In the genomic region with DNA sequence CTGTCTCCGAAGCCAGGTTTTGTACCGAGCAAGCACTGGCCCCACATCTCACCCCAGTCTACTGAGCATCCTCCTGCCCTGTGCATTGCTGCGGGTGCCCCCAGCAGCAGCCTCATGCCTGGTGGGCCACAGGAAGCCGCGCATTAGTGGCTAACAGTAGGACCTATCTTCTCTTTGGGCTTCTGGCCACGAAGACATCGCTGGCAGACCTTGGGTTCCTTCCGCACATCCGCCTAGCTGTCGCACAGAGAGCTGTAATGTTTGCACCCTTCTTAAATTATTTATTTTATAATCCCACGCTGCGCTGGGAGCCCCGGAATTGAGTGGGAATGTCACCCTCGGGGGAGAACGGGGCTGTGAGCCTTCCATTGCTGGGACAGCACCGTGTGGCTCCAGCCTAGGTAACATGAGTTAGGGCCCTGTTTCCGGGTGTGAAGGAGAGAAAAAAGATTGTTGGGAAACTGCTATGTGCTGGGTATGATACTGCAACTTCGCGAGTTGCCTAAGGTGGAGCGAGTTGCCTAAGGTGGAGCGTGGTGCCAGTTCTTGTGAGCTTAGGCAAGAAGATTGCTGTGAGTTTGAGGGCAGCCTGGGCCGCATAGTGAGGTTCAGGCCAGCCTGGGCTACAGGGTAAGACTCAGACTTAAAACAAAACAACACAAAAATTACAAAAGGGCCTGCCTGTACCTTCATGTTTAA, we compare ENCODE assay signal across 8 mouse cellular contexts. TPM values are rescaled to one million over a fixed set of nuclear protein-coding genes. Genes with fewer than 3 reads are reported as not detected.
A peak's percentile ranks its signal among the peaks of the same experiment; 100 is the strongest.
DNase-seq lines count a peak whose midpoint lies in the region; ATAC-seq and TF ChIP-seq lines count a peak whose summit lies in the region.

No protein-coding gene starts in this region.

- no peak for DNase-seq in kidney, adult 2 months
- no peak for DNase-seq in kidney, postnatal 36 days
- DNase-seq in CH12.LX (ENCODE audit: extremely low read depth): no peak

- peak overlapping the region; percentile 52 for H3K4me2 ChIP-seq in CH12.LX (ENCODE audit: insufficient read depth, low read depth, poor library complexity, severe bottlenecking)
- peak overlapping the region; percentile 85 for H3K4me2 ChIP-seq in embryonic facial prominence, embryonic 15.5 days (replicated peaks)
- H3K4me2 ChIP-seq in intestine, embryonic 16.5 days (ENCODE audit: low read depth, low read length): peak overlapping the region; percentile 80
- H3K4me2 ChIP-seq in midbrain, embryonic 15.5 days: peak overlapping the region; percentile 78

- no peak for TF ChIP-seq EP300 in CH12.LX (IDR thresholded peaks at IDR 0.05; ENCODE audit: low read length)

- dilution Hi-C loops in CH12.LX (cut with MboI; ENCODE audit: extremely low pct_ligation_motif_present, extremely low pct_unique_long_range_greater_than_20kb, low sequenced_read_pairs): no loop called here

- peak overlapping the region; percentile 51 for H3K4me3 ChIP-seq in kidney, adult 2 months (ENCODE audit: insufficient read depth, low read depth, low read length)
- H3K4me3 ChIP-seq in CH12.LX (replicated peaks in 1 of 3; ENCODE audit: low read depth in 2 of 3, low read length in 2 of 3, poor library complexity in 1 of 3): peak overlapping the region; percentile 59 to 91 (median 78)
- H3K4me3 ChIP-seq in embryonic facial prominence, embryonic 15.5 days (replicated peaks): peak overlapping the region; percentile 72
- peak overlapping the region; percentile 61 for H3K4me3 ChIP-seq in intestine, embryonic 16.5 days (ENCODE audit: low read length)
- peak overlapping the region; percentile 52 for H3K4me3 ChIP-seq in midbrain, embryonic 15.5 days

- no peaks in the 10 kb centered on the region for H3K9me3 ChIP-seq in CH12.LX (replicated peaks; ENCODE audit: low read length)
- no peaks in the 10 kb centered on the region for H3K9me3 ChIP-seq in embryonic facial prominence, embryonic 15.5 days (replicated peaks)
- H3K9me3 ChIP-seq in intestine, embryonic 16.5 days (ENCODE audit: control insufficient read depth, low read length): no peaks in the 10 kb centered on the region
- H3K9me3 ChIP-seq in midbrain, embryonic 15.5 days: no peaks in the 10 kb centered on the region

- WGBS in kidney, adult 2 months: 37% methylated on average over 22 of the region's 22 CpGs
- 22% methylated on average over 22 of the region's 22 CpGs for WGBS in embryonic facial prominence, embryonic 15.5 days
- 26% methylated on average over 22 of the region's 22 CpGs for WGBS in intestine, embryonic 16.5 days
- WGBS in midbrain, embryonic 15.5 days: 41% methylated on average over 22 of the region's 22 CpGs

- H3K36me3 ChIP-seq in kidney, adult 2 months (ENCODE audit: control insufficient read depth, insufficient read depth, low read length): no peaks in the 10 kb centered on the region
- peaks cover 2 to 18% of the 10 kb centered on the region in 2 experiments for H3K36me3 ChIP-seq in CH12.LX (replicated peaks in 1 of 2; ENCODE audit: control insufficient read depth in 1 of 2, insufficient read depth in 1 of 2, low read length in 1 of 2)
- no peaks in the 10 kb centered on the region for H3K36me3 ChIP-seq in embryonic facial prominence, embryonic 15.5 days
- H3K36me3 ChIP-seq in intestine, embryonic 16.5 days (ENCODE audit: control insufficient read depth, insufficient read depth, low read length): no peaks in the 10 kb centered on the region
- H3K36me3 ChIP-seq in midbrain, embryonic 15.5 days (replicated peaks): no peaks in the 10 kb centered on the region

- H3K4me1 ChIP-seq in kidney, adult 2 months (ENCODE audit: control insufficient read depth, insufficient read depth, low read length): peaks cover 3% of the 10 kb centered on the region; the same call in 1 of the 2 replicates
- H3K4me1 ChIP-seq in CH12.LX (ENCODE audit: control insufficient read depth in 1 of 2, insufficient read depth in 2 of 2): peaks cover 50 to 73% of the 10 kb centered on the region in 2 experiments
- H3K4me1 ChIP-seq in embryonic facial prominence, embryonic 15.5 days: peaks cover 74% of the 10 kb centered on the region
- peaks cover 51% of the 10 kb centered on the region for H3K4me1 ChIP-seq in intestine, embryonic 16.5 days (ENCODE audit: control insufficient read depth, insufficient read depth, low read length)
- peaks cover 57% of the 10 kb centered on the region for H3K4me1 ChIP-seq in midbrain, embryonic 15.5 days

- TF ChIP-seq POLR2A in kidney, adult 2 months (IDR thresholded peaks at IDR 0.05; ENCODE audit: low read depth, low read length): no peak
- TF ChIP-seq POLR2A in CH12.LX (IDR thresholded peaks at IDR 0.05; ENCODE audit: low read depth, low read length): no peak

- in situ Hi-C loops in CH12.LX (cut with MboI; ENCODE audit: low pct_ligation_motif_present, low pct_unique_long_range_greater_than_20kb, low sequenced_read_pairs): no loop called here

- H3K9ac ChIP-seq in CH12.LX (ENCODE audit: insufficient read depth, low read depth): peak overlapping the region; percentile 59
- H3K9ac ChIP-seq in embryonic facial prominence, embryonic 15.5 days: peak overlapping the region; percentile 61
- peak overlapping the region; percentile 75 for H3K9ac ChIP-seq in intestine, embryonic 16.5 days (ENCODE audit: low read depth, low read length)
- H3K9ac ChIP-seq in midbrain, embryonic 15.5 days: peak overlapping the region; percentile 60

- no peak for ATAC-seq in embryonic facial prominence, embryonic 15.5 days (ENCODE audit: insufficient number of reproducible peaks, low FRiP score, low TSS enrichment, low read depth)
- ATAC-seq in intestine, embryonic 16.5 days: no peak
- ATAC-seq in midbrain, embryonic 15.5 days (replicated peaks): peak; percentile 32; the same call in 1 of the 2 replicates
- no peak for ATAC-seq in megakaryocyte-erythroid progenitor cell, adult 5-6 weeks (replicated peaks; ENCODE audit: low FRiP score, low TSS enrichment, poor library complexity, severe bottlenecking)
- no peak for ATAC-seq in erythroid progenitor cell, adult 5-6 weeks (replicated peaks; ENCODE audit: low FRiP score, poor library complexity, severe bottlenecking)

- TF ChIP-seq CTCF in kidney, adult 2 months (conservative IDR thresholded peaks at IDR 0.05; ENCODE audit: insufficient read depth, insufficient read length, low read depth, low read length): no peak
- no peak for TF ChIP-seq CTCF in CH12.LX (conservative IDR thresholded peaks at IDR 0.05 in 1 of 2, IDR thresholded peaks at IDR 0.05 in 1 of 2; ENCODE audit: low read depth in 2 of 2, low read length in 2 of 2)

- TF ChIP-seq RAD21 in CH12.LX (IDR thresholded peaks at IDR 0.05; ENCODE audit: low read depth, low read length): no peak

- peaks cover 13% of the 10 kb centered on the region; the same call in 1 of the 2 replicates for H3K79me2 ChIP-seq in CH12.LX (replicated peaks; ENCODE audit: control insufficient read depth, extremely low read depth, insufficient read depth, poor library complexity, severe bottlenecking)

- no peak overlapping the region for H3K27ac ChIP-seq in kidney, adult 2 months (ENCODE audit: insufficient read depth, low read depth, low read length)
- H3K27ac ChIP-seq in CH12.LX (ENCODE audit: insufficient read depth, low read depth): peak overlapping the region; percentile 36; the same call in 1 of the 2 replicates
- H3K27ac ChIP-seq in embryonic facial prominence, embryonic 15.5 days (replicated peaks): peak overlapping the region; percentile 83
- peak overlapping the region; percentile 53 for H3K27ac ChIP-seq in intestine, embryonic 16.5 days (ENCODE audit: low read length)
- H3K27ac ChIP-seq in midbrain, embryonic 15.5 days: peak overlapping the region; percentile 71

- no peaks in the 10 kb centered on the region for H3K27me3 ChIP-seq in kidney, adult 2 months (replicated peaks; ENCODE audit: control insufficient read depth, insufficient read depth, low read length)
- peaks cover 2% of the 10 kb centered on the region for H3K27me3 ChIP-seq in CH12.LX (replicated peaks)
- no peaks in the 10 kb centered on the region for H3K27me3 ChIP-seq in embryonic facial prominence, embryonic 15.5 days
- H3K27me3 ChIP-seq in intestine, embryonic 16.5 days (replicated peaks; ENCODE audit: control insufficient read depth, insufficient read depth, low read length): no peaks in the 10 kb centered on the region
- H3K27me3 ChIP-seq in midbrain, embryonic 15.5 days (replicated peaks): peaks cover 6% of the 10 kb centered on the region; the same call in 1 of the 2 replicates

TF ChIP-seq in CH12.LX, 34 proteins besides CTCF, POLR2A, EP300 and RAD21 (continues in another document):
- TF ChIP-seq JUND (conservative IDR thresholded peaks at IDR 0.05; ENCODE audit: low read depth, low read length): no peak
- TF ChIP-seq PAX5 (IDR thresholded peaks at IDR 0.05; ENCODE audit: low read length): no peak
- TF ChIP-seq ZC3H11A (IDR thresholded peaks at IDR 0.05; ENCODE audit: low read depth, low read length): no peak

RNA-seq across cellular contexts. Expression of gene Chst12, which starts 0.9 kb away (rescaled TPM):
- polyA plus RNA-seq in kidney, adult 2 months (2012; rRNA removed): 6.7 and 8.3 TPM in 2 replicates
- total RNA-seq in CH12.LX (2012; rRNA removed): 7.6 and 7.8 TPM in 2 replicates
- 2.3 and 3.1 TPM in 2 replicates for total RNA-seq in CH12.LX (2014; rRNA removed)
- 17.0 and 18.1 TPM in 2 replicates for polyA plus RNA-seq in CH12.LX (2012; ENCODE audit: insufficient read length, low read depth)
- 28.9 and 30.6 TPM in 2 replicates for polyA plus RNA-seq in embryonic facial prominence, embryonic 15.5 days (2015; fragmentation: Nextera tagmentation; extraction: Ambion mirVana)
- 19.9 and 21.0 TPM in 2 replicates for polyA plus RNA-seq in intestine, embryonic 16.5 days (2015; fragmentation: Nextera tagmentation; extraction: Ambion mirVana)
- 24.7 and 25.1 TPM in 2 replicates for polyA plus RNA-seq in midbrain, embryonic 15.5 days (2015; fragmentation: Nextera tagmentation; extraction: Ambion mirVana)
- total RNA-seq in megakaryocyte-erythroid progenitor cell, adult 5-6 weeks (2014; fragmentation: Nextera tagmentation): 16.6 and 17.2 TPM in 2 replicates
- total RNA-seq in megakaryocyte-erythroid progenitor cell, adult 5-6 weeks (2017): 3.6 and 3.9 TPM in 2 replicates
- 9.2 and 12.3 TPM in 2 replicates for total RNA-seq in erythroid progenitor cell, adult 5-6 weeks (2015; ENCODE audit: low replicate concordance)
- 11.4 and 11.7 TPM in 2 replicates for total RNA-seq in erythroid progenitor cell, adult 5-6 weeks (2017; ENCODE audit: low replicate concordance)

RNA-seq across cellular contexts. Expression of gene Grifin, which starts 58.6 kb away (rescaled TPM):
- not detected in 2 replicates for polyA plus RNA-seq in kidney, adult 2 months (2012; rRNA removed)
- total RNA-seq in CH12.LX (2012; rRNA removed): not detected in 2 replicates
- not detected in 2 replicates for total RNA-seq in CH12.LX (2014; rRNA removed)
- not detected in 2 replicates for polyA plus RNA-seq in CH12.LX (2012; ENCODE audit: insufficient read length, low read depth)
- polyA plus RNA-seq in embryonic facial prominence, embryonic 15.5 days (2015; fragmentation: Nextera tagmentation; extraction: Ambion mirVana): not detected in 2 replicates
- 0.70 and 0.80 TPM in 2 replicates for polyA plus RNA-seq in intestine, embryonic 16.5 days (2015; fragmentation: Nextera tagmentation; extraction: Ambion mirVana)
- polyA plus RNA-seq in midbrain, embryonic 15.5 days (2015; fragmentation: Nextera tagmentation; extraction: Ambion mirVana): 0.41 TPM in 1 of 2 replicates, not detected in the other
- not detected in 2 replicates for total RNA-seq in megakaryocyte-erythroid progenitor cell, adult 5-6 weeks (2014; fragmentation: Nextera tagmentation)
- total RNA-seq in megakaryocyte-erythroid progenitor cell, adult 5-6 weeks (2017): not detected in 2 replicates
- total RNA-seq in erythroid progenitor cell, adult 5-6 weeks (2015; ENCODE audit: low replicate concordance): not detected in 2 replicates
- total RNA-seq in erythroid progenitor cell, adult 5-6 weeks (2017; ENCODE audit: low replicate concordance): not detected in 2 replicates
